Mouse (Mus musculus) cerebellum, adult 2 months (tissue): ENCODE data around the gene Themis2. TPM values are rescaled to one million over a fixed set of nuclear protein-coding genes. Genes with fewer than 3 reads are reported as not detected.
"Not testable (repeated sequence)": the region's sequence is repeated elsewhere in the genome, so short reads cannot be mapped to it uniquely, and the experiment has no call there.

Experiments
- DNase-seq, 2 experiments: peaks; one replicate each; pipeline ENCODE4 v3.0.0; 2021
- H3K27ac ChIP-seq: fragments of 200-500 bp; 2 replicates; pipeline ENCODE4 v1.5.1; 2012; ENCODE audit warnings: low read length, control low read depth, inconsistent platforms; ENCODE audit not compliant: insufficient read depth
- H3K27me3 ChIP-seq: fragments of 200-500 bp; 2 replicates; pipeline ENCODE4 v1.6.1; 2012; ENCODE audit warnings: inconsistent platforms, mild to moderate bottlenecking, low read length, moderate library complexity; ENCODE audit not compliant: control insufficient read depth, insufficient read depth
- H3K4me1 ChIP-seq: fragments of 200-500 bp; 2 replicates; pipeline ENCODE4 v1.6.1; 2011; ENCODE audit warnings: low read length; ENCODE audit not compliant: control insufficient read depth, insufficient read depth
- H3K4me3 ChIP-seq: fragments of 200-500 bp; replicated peaks from 2 replicates; pipeline ENCODE3; 2011; ENCODE audit warnings: mild to moderate bottlenecking, low read depth, low read length, control low read depth; ENCODE audit not compliant: insufficient read depth
- CTCF ChIP-seq: fragments of 200-500 bp; IDR thresholded peaks from 2 replicates; pipeline ENCODE4 v1.5.1; 2011; ENCODE audit warnings: low read depth, mild to moderate bottlenecking, control low read depth, low read length, moderate library complexity, borderline replicate concordance; ENCODE audit not compliant: insufficient read depth
- POLR2A ChIP-seq: fragments of 200-500 bp; IDR thresholded peaks from 2 replicates; pipeline ENCODE4 v1.6.1; 2011; ENCODE audit warnings: low read length, control low read depth, borderline replicate concordance; ENCODE audit not compliant: insufficient read depth
- WGBS: fragments of 180-500 bp; shearing (Covaris S2); methylation state at CpG from one replicate; pipeline ENCODE4 v1.1.7; 2018; 5-methylcytosine and 5-hydroxymethylcytosine counted together
- polyA plus RNA-seq: library from polyadenylated mRNA; depleted of rRNA; stranded (reverse); fragments of >200 nt; gene quantifications from 2 replicates; pipeline ENCODE4 v1.2.3, GENCODE M21; 2012

The Themis2 gene
- polyA plus RNA-seq, 1 experiment = 0.41 TPM

DNA sequence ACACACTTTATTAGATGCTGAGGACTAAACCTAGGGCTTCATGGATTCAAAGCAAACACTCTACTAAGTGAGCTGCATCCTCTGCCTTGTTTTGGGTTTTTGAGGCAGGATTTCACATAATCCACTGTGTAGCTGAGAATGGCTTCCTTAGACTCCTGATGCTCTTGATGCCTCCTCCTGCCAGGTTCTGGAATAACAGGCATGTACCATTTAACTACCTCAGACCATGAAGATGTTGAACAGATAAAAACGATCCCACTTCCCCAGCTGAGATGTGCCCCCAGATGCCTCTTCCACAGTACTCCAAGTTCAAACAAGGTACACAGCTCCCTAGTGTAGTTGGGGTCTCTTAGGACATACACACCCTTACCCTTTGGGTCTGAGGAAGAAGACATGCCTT, 1.3 kb upstream of the Themis2 start:
- DNase-seq = no peak
- WGBS = 67% methylated on average over 1 of the region's 1 CpGs
- no peak overlapping the region for H3K27ac ChIP-seq
- H3K4me3 ChIP-seq = no peak overlapping the region
- TF ChIP-seq POLR2A = no peak
- TF ChIP-seq CTCF = no peak
- no peaks in the 10 kb centered on the region for H3K4me1 ChIP-seq
- peaks cover 1% of the 10 kb centered on the region; the same call in 1 of the 2 replicates for H3K27me3 ChIP-seq

DNA sequence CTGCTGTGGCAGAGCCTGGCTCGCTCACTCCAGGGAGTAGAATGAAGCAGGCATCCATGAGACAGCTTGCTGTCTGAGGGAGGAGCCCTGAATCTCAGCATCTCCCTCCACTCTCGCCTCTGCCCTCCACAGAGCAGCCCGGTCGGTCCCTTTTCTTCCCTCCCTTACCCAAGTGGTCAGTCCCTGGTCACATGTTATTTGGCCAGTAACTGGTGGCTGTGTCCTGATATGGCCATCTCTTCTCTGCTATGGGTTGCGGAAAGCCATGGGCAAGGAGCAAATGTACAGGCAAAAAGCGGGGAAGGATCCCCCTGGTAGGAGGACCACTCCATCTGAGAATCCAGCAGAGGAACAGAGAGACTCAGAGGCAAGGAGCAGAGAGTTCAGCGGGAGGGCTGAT, 1.0 kb downstream of the Themis2 start:
- DNase-seq = no peak
- H3K4me1 ChIP-seq = no peaks in the 10 kb centered on the region
- no peak overlapping the region for H3K4me3 ChIP-seq
- H3K27ac ChIP-seq = no peak overlapping the region
- WGBS = 43% methylated on average over 7 of the region's 7 CpGs
- H3K27me3 ChIP-seq = peaks cover 1% of the 10 kb centered on the region; the same call in 1 of the 2 replicates
- TF ChIP-seq CTCF (no peak), POLR2A (no peak)

DNA sequence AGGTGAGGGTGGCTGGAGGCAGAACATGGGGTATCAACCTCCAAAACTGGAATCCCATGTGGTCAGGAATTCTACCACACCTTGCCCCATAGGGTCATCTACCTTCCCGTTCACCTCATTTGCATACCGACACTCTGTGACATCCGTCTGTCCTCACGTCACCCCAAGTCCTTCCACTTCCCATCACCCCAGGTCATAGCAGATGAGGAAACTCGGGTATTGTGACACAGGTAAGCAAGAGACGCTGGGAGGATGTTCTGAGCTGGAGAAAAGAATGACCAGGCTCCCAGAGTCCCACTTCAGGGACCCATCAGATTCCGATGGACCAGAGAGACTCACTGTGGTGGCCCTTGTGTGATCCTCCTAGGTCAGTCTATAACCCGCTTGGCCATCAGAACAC, 1.4 kb downstream of the Themis2 start:
- 67% methylated on average over 8 of the region's 8 CpGs for WGBS
- Histone ChIP-seq H3K4me3 (no peak overlapping the region), H3K27me3 (peaks cover 1% of the 10 kb centered on the region; the same call in 1 of the 2 replicates), H3K27ac (no peak overlapping the region), H3K4me1 (no peaks in the 10 kb centered on the region)
- TF ChIP-seq POLR2A = no peak
- TF ChIP-seq CTCF = no peak
- no peak for DNase-seq

DNA sequence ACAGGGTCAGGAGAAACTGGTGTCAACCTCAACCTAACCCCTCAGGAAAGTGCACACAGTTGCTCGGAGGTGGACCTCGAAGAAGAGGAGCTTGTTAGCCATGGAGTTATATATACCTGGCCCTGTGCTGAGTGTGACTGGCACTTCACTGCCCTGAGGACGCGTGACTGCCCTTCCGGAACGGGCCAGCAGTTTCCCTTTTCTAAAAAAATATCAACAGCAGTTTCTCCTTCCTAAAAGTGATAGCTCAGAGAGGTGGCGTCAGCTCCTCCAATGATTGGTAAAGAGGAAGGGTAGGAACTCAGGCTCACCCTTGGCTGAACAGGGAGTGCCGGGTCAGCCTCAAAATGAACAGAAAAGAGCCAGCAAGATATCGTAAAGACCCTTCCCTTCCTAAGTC, 2.2 kb downstream of the Themis2 start:
- no peak overlapping the region for H3K27ac ChIP-seq
- TF ChIP-seq POLR2A (no peak), CTCF (no peak)
- WGBS = 79% methylated on average over 9 of the region's 9 CpGs
- peaks cover 1% of the 10 kb centered on the region; the same call in 1 of the 2 replicates for H3K27me3 ChIP-seq
- DNase-seq = no peak
- H3K4me3 ChIP-seq = no peak overlapping the region
- no peaks in the 10 kb centered on the region for H3K4me1 ChIP-seq

DNA sequence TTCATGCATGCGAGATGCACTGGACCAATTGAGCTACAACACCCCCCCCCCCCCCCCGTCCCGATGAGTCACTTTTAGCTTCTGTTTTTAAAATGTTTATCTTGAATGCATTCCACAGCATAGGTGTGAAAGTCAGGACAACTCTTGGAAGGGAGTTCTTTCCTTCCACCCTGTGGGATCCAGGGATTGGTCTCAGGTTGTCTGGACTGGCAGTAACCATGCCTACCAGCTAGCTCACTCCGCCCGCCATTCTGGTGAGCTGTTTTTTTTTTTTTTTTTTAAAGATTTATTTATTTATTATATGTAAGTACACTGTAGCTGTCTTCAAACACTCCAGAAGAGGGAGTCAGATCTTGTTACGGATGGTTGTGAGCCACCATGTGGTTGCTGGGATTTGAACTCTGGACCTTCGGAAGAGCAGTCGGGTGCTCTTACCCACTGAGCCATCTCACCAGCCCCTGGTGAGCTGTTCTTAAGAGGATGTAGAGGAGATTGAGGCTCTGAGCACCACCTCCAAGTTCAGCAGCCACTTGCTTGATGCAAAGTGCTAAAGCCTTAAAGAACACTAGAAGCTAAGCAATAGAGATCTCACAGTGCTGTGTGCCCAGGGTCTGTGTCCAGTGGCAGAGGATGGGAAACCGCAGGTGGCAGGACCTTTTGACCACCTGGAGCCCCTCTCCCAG, 2.7 kb downstream of the Themis2 start:
- 88% methylated on average over 9 of the region's 9 CpGs for WGBS
- H3K4me1 ChIP-seq, H3K4me3 ChIP-seq, DNase-seq, H3K27ac ChIP-seq, H3K27me3 ChIP-seq: not testable (repeated sequence)

DNA sequence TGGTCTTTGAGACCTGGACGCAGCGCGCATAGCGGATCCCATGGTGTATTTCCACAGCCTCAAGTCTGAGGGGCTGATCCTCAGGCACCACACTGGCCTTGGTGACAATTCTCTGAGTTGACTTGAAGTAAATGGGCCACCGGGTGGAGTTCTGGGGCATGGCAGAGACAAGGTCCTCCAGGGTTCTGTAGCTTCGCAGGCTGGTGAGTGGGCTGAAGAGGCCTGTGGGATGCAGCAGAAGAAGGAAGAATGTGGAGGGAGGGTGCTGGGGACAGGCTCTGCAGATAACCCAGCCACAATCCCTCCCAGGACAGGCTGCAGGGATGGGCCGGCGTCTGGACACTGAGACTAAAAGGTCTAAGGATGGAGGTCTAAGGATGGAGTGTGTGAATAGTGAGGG, 6.5 kb downstream of the Themis2 start:
- no peak for DNase-seq
- Histone ChIP-seq H3K4me3 (no peak overlapping the region), H3K27ac (no peak overlapping the region), H3K4me1 (no peaks in the 10 kb centered on the region), H3K27me3 (peaks cover 1% of the 10 kb centered on the region; the same call in 1 of the 2 replicates)
- TF ChIP-seq POLR2A (no peak), CTCF (no peak)
- whole genome bisulfite sequencing = 86% methylated on average over 8 of the region's 8 CpGs

DNA sequence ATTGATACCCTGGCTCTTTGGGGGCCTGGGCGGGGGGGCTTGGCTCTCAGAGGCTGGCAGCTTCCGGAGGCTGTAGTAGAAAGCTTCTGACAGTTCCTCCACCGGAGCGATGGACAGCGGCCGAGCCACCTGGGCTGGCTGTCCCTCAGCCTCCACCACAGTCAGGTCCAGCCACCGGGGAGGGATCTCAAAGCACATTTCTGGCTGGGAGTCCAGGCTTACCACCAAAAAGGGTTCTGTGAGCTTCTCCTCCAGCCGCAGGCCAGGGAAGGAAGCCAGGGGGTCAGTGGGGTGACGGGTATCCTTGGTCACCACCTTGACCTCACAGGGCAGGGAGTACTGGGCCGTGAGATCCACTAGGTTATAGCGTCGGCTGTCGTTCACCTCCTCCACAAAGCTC, 11.0 kb downstream of the Themis2 start:
- H3K4me3 ChIP-seq = no peak overlapping the region
- TF ChIP-seq CTCF (no peak), POLR2A (no peak)
- 91% methylated on average over 13 of the region's 13 CpGs for WGBS
- H3K27me3 ChIP-seq = no peaks in the 10 kb centered on the region
- H3K4me1 ChIP-seq = no peaks in the 10 kb centered on the region
- no peak for DNase-seq
- H3K27ac ChIP-seq = no peak overlapping the region

DNA sequence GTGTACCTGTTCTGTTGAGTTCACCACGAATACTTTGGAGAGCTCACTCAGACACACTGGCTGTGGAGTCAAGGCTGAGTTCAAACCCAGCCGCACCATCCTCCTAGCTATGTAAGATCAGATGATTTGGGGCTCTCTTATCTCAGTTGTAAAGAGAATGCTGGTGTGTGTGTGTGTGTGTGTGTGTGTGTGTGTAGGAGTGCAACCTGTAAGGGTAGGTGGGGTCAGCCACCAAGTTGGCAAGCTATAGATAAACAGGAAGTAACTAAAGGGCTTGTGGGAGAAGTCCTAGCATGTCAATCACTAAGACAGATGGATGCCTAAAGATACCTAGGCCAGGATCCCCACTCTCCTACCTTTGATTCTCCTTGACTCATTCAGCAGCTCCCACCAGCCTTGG, 12.5 kb downstream of the Themis2 start:
- WGBS = 89% methylated on average over 2 of the region's 2 CpGs

More for the DNA sequence above, 12.5 kb downstream of the Themis2 start:
- no peak overlapping the region for H3K4me3 ChIP-seq
- no peaks in the 10 kb centered on the region for H3K4me1 ChIP-seq
- no peak for DNase-seq
- TF ChIP-seq CTCF (no peak), POLR2A (no peak)
- no peaks in the 10 kb centered on the region for H3K27me3 ChIP-seq
- H3K27ac ChIP-seq = no peak overlapping the region
